Mouse (Mus musculus): Measurements from ENCODE around the gene Fut1.

Gene Fut1

GRCm38 (mm10) chr7:45617042-45617695 lies at the start of gene Fut1:
TSS of gene Fut1 (plus strand) at chr7:45617289.
- peak; percentile 30 for DNase-seq

DNA sequence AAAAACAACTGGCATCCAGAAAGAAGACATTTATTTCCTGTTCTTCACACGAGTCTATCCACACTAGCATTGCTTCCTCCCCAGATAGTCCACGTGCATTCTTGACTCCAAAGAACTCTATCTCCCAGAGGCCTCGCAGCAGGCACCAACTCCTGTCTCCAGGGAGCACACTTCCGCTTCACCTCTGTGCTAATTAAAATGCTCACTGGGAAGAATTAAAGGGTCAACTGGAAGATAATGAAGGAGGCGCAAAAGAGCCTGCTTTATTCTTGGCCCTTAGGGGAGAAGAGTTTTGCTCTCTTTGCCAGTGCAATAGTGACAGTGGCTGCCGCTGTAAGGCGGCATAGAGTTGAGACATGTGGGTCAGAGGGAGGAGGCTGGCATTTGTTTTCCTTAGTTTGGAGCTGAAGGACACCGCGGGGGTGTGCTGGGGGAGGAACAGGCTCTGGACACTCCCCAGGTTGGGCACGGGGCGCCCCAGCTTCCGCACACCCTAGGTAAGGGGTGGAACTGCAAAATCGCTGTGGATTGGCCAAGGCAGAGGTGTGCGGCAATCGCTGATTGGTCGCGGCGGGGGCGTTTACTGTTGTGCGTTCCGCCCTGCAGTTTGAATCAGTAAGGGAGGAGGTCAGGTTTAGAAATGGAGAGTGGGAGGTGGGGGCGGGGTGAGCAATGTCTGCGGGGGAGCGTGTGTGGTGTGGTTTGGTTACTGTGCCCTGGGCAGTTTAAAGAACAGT lies 49.1 kb upstream of the Fut1 start:
- peak; percentile 96 for DNase-seq

DNA sequence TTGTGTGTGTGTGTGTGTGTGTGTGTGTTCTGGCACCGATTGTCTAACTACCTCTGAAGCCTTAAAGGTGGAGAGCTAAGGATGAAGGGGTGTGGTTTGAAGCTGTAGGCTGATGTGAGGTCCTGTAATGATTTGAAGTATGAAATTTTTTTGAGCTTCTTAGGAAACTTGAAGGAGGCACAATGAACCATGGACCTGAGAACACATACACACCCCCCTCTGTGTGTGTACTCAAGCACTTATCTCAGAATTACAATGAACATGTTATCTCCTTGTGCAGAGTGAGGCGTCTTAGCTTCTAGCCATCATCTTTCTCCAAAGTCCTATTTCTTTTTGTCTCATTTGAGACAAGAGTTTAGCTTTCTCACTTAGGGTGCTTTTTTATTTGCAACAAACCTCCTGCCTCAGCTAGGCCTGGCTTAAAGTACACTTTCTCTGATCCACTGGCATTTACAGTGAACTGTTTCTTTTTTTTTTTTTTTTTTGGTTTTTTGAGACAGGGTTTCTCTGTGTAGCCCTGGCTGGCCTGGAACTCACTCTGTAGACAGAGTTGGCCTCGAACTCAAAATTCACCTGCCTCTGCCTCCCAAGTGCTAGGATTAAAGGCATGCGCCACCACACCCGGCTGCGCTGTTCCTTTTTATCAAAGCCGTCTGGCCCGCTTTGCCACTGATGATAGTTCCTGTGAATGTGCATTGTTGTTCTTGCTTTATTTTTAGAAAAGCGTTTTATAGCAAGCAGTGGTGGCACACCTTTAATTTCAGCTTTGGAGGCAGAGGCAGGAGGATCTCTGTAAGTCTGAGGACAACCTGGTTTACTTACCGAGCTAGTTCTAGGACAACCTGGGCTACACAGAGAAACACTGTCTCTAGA lies 48.3 kb upstream of the Fut1 start:
- no peak for DNase-seq

DNA sequence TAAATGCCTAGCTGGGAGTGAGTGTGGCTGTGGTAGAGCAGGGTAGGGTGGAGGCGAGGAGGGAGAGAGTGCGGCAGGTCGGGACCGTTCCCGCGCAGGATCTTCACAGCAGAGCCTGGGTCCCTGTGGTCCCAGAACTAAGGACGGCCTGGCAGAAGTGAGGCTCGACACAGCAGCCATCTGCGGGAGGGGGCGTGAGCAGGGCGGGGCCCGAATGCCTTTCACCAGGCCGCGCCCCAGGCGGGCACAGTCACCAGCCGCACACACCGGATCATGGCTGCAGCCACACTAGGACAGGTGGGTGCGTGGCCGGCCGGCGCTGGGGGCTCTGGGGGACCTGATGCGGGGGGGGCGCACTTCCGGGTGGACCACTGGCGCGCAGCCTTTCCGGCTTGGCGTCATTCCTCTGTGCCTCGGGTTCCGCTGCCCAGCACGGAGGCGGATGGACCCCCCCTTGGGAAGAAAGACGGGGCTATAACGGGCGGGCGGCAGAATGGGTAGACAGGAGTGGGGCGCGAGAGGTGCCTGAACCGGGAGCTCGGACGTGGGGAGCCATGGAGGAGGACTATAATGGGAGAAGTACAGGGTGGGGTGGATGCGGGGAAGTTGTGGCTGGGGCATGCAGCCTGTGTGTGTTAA lies 46.9 kb upstream of the Fut1 start, which contains the start of gene Bcat2:
TSS of gene Bcat2 (plus strand) at position 51 of the 639 bp plus-strand sequence.
- DNase-seq = peak; percentile 83

DNA sequence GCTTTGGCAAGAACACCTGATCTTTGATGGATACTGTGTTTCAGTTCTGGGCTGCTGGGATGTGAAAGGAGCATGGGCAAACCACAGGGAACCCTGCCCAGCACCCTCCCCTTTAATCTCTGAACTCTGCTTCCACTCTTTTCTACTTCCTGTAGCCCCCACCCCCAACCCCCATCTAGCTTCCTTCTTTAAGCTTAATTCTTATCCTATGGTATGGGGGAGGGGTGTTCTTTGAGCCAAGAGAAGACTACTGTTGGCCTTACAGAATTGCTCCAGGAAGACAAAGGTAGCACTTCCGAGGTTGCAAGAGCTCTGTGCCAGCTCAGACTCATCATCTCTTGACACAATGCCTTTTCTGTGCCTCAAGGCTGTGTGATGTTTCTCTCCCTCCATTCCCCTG lies 45.1 kb upstream of the Fut1 start:
- DNase-seq = no peak

GRCm38 (mm10) chr7:45573954-45574353 lies 43.1 kb upstream of the Fut1 start:
- DNase-seq = no peak

GRCm38 (mm10) chr7:45574472-45575379 lies 42.4 kb upstream of the Fut1 start:
- DNase-seq = peak; percentile 80

DNA sequence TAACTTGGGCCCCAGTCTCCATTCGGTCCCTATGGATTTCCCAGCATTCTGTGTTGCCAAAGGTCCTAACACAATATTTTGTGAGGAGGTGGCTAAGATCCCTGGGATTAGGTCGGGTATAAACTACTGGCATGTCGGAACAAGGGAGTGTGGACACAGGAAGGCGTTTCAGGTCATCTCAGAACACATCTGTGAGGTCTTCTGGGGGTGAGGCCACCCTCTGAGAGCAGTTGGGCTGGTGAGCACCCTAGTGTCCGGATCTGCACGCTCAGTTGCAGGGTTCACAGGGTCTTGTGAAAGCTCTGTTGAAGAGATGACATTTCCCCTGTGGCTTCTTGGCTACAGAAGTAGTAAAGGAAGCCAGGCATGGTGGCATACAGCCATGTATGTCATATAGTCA lies 31.2 kb upstream of the Fut1 start:
- DNase-seq = no peak

DNA sequence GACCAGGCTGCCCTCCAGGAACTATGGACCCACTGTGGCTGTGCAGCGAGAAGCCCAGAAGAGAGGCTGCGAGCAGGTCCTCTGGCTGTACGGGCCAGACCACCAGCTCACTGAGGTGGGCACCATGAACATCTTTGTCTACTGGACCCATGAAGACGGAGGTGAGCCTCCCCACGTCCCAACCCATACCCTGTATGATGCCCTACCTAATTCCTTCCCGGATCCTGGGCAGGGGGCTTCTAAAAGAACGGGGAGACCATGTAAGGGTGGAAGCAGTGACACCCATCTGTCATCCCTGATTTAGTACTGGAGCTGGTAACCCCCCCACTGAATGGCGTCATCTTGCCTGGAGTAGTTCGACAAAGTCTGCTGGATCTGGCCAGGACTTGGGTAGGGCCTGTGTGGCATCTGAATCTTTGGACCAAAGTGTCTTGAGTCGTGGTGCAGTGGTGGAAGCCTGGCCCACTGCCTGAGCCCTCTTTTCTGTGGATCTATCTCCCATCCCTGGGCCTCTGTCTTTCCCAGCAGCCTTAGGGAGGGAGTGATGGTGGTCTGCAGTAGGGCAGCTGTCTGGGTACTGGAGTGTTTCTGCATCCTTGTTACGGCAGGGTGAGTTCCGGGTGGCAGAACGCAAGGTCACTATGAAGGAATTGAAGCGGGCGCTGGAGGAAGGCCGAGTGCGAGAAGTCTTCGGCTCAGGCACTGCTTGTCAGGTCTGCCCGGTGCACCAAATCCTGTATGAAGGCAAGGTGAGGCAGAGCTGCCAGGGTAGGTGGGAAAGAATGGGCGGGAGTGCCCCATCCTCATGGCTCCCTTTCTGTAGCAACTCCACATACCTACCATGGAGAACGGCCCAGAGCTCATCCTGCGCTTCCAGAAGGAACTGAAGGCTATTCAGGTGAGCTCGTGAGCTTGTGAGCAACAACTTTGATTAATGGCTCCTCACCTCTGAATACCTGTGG lies 29.2 kb upstream of the Fut1 start:
- no peak for DNase-seq

GRCm38 (mm10) chr7:45589173-45589572 lies 27.9 kb upstream of the Fut1 start:
- peak; percentile 96 for DNase-seq

DNA sequence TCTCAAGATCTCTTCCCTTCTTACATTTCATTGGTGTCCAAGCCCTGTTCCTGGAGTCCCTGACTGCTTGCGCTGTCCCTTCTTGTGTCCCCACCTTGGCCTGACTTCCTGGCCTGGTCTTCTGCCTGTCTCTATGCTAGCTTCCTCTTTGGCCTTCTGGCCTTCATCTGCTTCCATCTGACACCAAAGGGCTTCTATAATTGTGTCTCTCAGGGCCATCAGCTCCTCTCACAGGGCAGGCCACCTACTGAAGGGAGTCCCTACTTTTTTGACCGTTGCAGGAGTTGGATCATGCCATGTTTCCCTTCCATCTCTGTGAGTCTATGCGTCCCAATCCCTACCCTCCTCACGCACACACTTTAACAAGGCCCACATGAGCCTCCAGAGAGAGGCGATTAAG lies 27.2 kb upstream of the Fut1 start:
- no peak for DNase-seq

- no peak for DNase-seq
These were observed 26.2 kb upstream of the Fut1 start for GRCm38 (mm10) chr7:45590874-45591273.

DNA sequence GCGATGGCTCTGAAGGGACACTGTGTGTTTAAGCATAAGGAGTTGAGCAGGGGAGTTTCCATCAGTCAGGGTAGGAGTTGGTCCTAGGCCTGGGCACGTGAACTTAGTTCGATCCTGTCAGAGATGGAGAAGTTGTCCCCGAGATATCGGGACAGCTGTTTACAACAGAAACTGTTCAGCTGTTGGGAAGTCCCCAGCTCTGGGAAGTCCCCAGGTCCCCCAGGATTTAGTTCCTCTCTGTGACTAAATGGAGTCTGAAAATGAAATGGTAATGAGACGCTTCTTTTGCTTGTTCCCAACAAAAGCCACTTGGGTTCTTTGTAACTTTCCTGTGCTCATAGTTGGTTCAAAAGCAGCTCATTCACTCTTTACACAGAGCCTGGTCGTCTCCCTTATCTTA lies 25.2 kb upstream of the Fut1 start:
- no peak for DNase-seq

DNA sequence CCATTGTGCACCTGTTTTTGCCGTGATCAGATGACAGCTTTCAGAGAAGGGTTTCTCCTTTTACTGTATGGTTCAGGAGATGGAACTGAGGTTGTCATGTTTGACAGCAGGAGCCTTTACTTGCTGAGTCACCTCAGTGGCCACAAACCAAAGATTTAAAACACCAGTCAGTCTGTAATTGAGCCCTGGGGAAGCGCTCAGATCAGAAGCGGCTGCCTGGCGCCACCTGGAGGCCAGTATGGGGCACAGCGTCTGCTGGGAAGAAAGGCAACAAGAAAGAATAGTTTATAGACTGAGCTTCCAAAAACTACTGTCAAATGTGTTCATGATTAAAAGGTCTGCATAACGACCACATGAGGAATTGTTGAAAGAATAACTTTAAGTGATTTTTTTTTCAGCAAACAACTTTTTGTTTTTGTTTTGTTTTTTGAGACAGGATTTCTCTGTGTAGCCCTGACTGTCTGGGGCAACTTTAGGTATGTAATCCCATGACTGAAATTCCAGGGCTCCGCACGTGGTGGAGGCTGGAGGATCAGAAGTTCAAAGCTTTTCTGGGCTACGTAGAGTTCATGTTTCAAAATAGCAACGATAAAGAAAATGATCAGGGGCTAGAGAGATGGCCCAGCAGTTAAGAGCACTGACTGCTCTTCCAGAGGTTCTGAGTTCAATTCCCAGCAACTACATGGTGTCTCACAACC lies 23.8 kb upstream of the Fut1 start:
- peak; percentile 80 for DNase-seq

GRCm38 (mm10) chr7:45595176-45595575 lies 21.9 kb upstream of the Fut1 start:
- DNase-seq = no peak

- no peak for DNase-seq
These were observed 21.0 kb upstream of the Fut1 start for GRCm38 (mm10) chr7:45596107-45596506.

DNA sequence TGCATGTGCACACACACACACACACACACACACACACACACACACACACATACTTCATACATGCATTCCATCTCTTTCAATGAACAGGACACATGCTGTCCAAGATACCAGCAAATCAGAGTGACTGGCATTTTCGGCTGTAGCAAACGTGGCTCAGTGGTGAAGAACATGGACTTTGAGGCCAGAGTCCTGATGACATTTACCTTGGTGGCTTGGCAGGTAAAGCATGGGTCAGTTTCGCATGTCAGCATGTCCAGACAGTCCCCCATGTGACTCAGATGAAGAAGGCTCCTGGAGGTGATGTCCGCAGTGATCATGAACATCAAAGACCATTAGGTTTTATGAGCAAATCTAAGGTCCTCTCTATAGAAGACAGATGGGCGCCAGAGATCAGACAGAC lies 20.1 kb upstream of the Fut1 start:
- no peak for DNase-seq

- DNase-seq = no peak
These were observed 19.6 kb upstream of the Fut1 start for GRCm38 (mm10) chr7:45597527-45597926.

GRCm38 (mm10) chr7:45598960-45599879 lies 17.9 kb upstream of the Fut1 start:
- no peak for DNase-seq

All from kidney, postnatal 14 days (tissue).